Mouse (Mus musculus): ENCODE data around the gene Wfdc9.

GRCm38 (mm10) chr2:164698201-164698600, 41.8 kb upstream of the Wfdc9 start, which contains the start of gene Spint4:
- TF ChIP-seq CTCF (IDR thresholded peaks at IDR 0.05; ENCODE audit: control insufficient read depth, insufficient read depth, insufficient replicate concordance, low read depth, low read length), result no peak
- TF ChIP-seq POLR2A (IDR thresholded peaks at IDR 0.05; ENCODE audit: control insufficient read depth, low read depth, low read length), result no peak

All from testis, adult 2 months (tissue).